Mouse (Mus musculus) ES-E14 (cell line): ENCODE measurements around the gene Sbno2. TPM values are rescaled to one million over a fixed set of nuclear protein-coding genes. Genes with fewer than 3 reads are reported as not detected.

ENCODE experiments used
- DNase-seq: peaks from one replicate; pipeline ENCODE4 v3.0.0-alpha.2; 2013; ENCODE audit warnings: low read depth, low spot score
- H3K27ac ChIP-seq: 2 replicates; pipeline ENCODE4 v1.5.1; 2012; ENCODE audit warnings: low read depth, mild to moderate bottlenecking, low read length, moderate library complexity, mixed read lengths; ENCODE audit not compliant: poor library complexity, insufficient read depth, severe bottlenecking
- H3K36me3 ChIP-seq: 2 replicates; pipeline ENCODE4 v1.6.1; 2012; ENCODE audit warnings: mild to moderate bottlenecking, low read length, moderate library complexity, mixed read lengths; ENCODE audit not compliant: control insufficient read depth, poor library complexity, insufficient read depth, severe bottlenecking
- H3K4me1 ChIP-seq, 2 experiments: fragments of 150-350 bp in 1 of 2; sonication (generic) in 1 of 2; 2 replicates each; pipeline ENCODE4 v1.6.1; 2012; ENCODE audit warnings: low read length in 2 of 2, mild to moderate bottlenecking in 1 of 2, mixed read lengths in 1 of 2; ENCODE audit not compliant: control insufficient read depth in 2 of 2, insufficient read depth in 2 of 2, poor library complexity in 1 of 2
- H3K4me3 ChIP-seq, 2 experiments: fragments of 150-350 bp in 1 of 2; sonication (generic) in 1 of 2; 2 replicates each; pipeline ENCODE4 v1.5.1; 2012; ENCODE audit warnings: low read length in 2 of 2, low read depth in 1 of 2, mild to moderate bottlenecking in 1 of 2, mixed read lengths in 1 of 2; ENCODE audit not compliant: insufficient read depth in 1 of 2, poor library complexity in 1 of 2, severe bottlenecking in 1 of 2
- H3K9ac ChIP-seq: 2 replicates; pipeline ENCODE4 v1.6.1; 2012; ENCODE audit warnings: low read depth, mild to moderate bottlenecking, low read length, mixed read lengths; ENCODE audit not compliant: poor library complexity, insufficient read depth, severe bottlenecking
- H3K9me3 ChIP-seq: fragments of 150-350 bp; sonication (generic); 2 replicates; pipeline ENCODE4 v1.6.1; 2012; ENCODE audit warnings: low read depth, mild to moderate bottlenecking, low read length; ENCODE audit not compliant: control insufficient read depth, insufficient read depth
- CHD2 ChIP-seq: IDR thresholded peaks from 2 replicates; pipeline ENCODE4 v1.6.1; 2014; ENCODE audit warnings: mild to moderate bottlenecking, low read depth, low read length, inconsistent platforms
- HCFC1 ChIP-seq: IDR thresholded peaks from 2 replicates; pipeline ENCODE4 v1.6.1; 2012; ENCODE audit warnings: low read length, inconsistent platforms, borderline replicate concordance; ENCODE audit not compliant: insufficient read depth
- MAFK ChIP-seq: IDR thresholded peaks from 2 replicates; pipeline ENCODE4 v1.6.1; 2014; ENCODE audit warnings: mild to moderate bottlenecking, low read depth, low read length, inconsistent platforms; ENCODE audit not compliant: insufficient read depth
- ZC3H11A ChIP-seq: IDR thresholded peaks from 2 replicates; pipeline ENCODE4 v1.6.1; 2012; ENCODE audit warnings: low read depth, mild to moderate bottlenecking, inconsistent platforms, low read length, borderline replicate concordance
- ZNF384 ChIP-seq: IDR thresholded peaks from 2 replicates; pipeline ENCODE4 v1.6.1; 2012; ENCODE audit warnings: low read depth, low read length, inconsistent platforms
- in situ Hi-C, 2 experiments: fragments of 600-800 bp; cut with MboI; formaldehyde crosslinking; loops; one replicate each; pipeline ENCODE4 v1.15.1; 2025; ENCODE audit warnings: low sequenced_read_pairs in 2 of 2, inconsistent platforms in 1 of 2; ENCODE audit not compliant: unreplicated experiment in 2 of 2
- total RNA-seq: library from RNA; depleted of rRNA; stranded (reverse); fragments of 300-350 nt; gene quantifications from 2 replicates; pipeline ENCODE4 v1.2.3, GENCODE M21; 2012

Gene Sbno2
- total RNA-seq, 1 experiment: 36.6 TPM

DNA sequence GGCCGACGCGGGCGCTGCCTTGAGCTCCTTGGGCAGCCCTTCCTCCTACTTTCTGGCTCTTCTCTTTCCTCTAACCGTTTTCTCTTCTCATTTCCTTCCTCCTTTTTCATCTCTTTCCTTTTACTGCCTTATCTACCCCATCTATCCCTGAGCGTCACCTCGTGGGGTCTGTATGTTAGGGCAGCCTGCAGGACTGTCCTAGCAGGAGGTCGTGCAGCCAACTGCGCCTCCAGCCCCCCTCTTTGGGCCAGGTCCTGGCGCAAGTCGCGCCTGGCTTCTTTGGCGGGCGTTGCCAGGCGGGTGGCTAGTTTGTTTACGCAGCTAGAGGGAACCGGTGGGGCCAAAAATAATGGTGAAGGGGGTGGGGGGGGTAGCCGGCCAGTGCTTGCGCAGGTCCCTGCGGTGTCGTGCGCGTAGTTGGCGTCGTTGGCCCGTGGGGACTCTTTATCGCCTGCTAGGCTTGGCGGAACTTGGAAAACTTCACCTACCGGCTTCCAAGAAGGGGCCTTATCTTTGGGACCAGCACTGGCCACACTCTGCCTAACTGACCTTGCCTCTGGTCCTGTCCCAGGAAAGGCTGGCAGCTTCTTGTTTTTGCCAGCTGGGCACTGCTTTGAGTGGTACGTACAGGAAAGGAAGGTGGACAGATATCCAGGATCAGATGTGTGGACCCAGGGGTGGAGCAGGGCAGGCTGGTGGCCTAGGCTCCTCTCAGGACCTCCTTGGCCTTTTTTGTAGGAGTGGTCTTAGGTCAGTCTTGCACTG, 11.7 kb upstream of the Sbno2 start:
- in situ Hi-C loops: loop anchor here in 1 of 2 experiments (25.0 kb wide), 1 partner anchor 130 kb away; the partner anchor contains the start of genes Abca7, Cnn2 and Tmem259
- H3K4me3 ChIP-seq: peak overlapping the region; percentile 93 to 97
- peaks cover 2 to 12% of the 10 kb centered on the region in 2 experiments; a peak in 1 of 4 replicates for H3K4me1 ChIP-seq
- peak overlapping the region; percentile 95 for H3K9ac ChIP-seq
- DNase-seq: no peak
- TF ChIP-seq ZC3H11A (no peak), HCFC1 (no peak), MAFK (no peak), ZNF384 (no peak), CHD2 (no peak)
- peaks cover 36% of the 10 kb centered on the region for H3K36me3 ChIP-seq
- H3K27ac ChIP-seq: no peak overlapping the region
- H3K9me3 ChIP-seq: no peaks in the 10 kb centered on the region

DNA sequence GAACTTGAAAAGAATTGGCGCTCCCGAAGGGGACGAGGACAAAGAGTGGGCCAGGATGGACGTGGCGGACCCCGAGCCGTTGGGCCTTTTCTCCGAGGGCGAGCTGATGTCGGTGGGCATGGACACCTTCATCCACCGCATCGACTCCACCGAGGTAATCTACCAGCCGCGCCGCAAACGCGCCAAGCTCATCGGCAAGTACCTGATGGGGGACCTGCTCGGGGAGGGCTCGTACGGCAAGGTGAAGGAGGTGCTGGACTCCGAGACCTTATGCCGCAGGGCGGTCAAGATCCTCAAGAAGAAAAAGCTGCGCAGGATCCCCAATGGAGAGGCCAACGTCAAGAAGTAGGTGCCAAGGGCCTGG, 11.2 kb upstream of the Sbno2 start:
- in situ Hi-C loops: loop anchor here in 1 of 2 experiments (25.0 kb wide), 1 partner anchor 129 kb away; the partner anchor contains the start of genes Abca7, Cnn2 and Tmem259
- H3K9ac ChIP-seq: peak overlapping the region; percentile 95
- H3K36me3 ChIP-seq: peaks cover 31% of the 10 kb centered on the region
- TF ChIP-seq ZC3H11A (no peak), ZNF384 (no peak), CHD2 (no peak), HCFC1 (no peak), MAFK (no peak)
- H3K4me3 ChIP-seq: peak overlapping the region; percentile 93 to 97
- peaks cover 2 to 11% of the 10 kb centered on the region in 2 experiments; a peak in 1 of 4 replicates for H3K4me1 ChIP-seq
- DNase-seq: no peak
- no peaks in the 10 kb centered on the region for H3K9me3 ChIP-seq
- no peak overlapping the region for H3K27ac ChIP-seq

DNA sequence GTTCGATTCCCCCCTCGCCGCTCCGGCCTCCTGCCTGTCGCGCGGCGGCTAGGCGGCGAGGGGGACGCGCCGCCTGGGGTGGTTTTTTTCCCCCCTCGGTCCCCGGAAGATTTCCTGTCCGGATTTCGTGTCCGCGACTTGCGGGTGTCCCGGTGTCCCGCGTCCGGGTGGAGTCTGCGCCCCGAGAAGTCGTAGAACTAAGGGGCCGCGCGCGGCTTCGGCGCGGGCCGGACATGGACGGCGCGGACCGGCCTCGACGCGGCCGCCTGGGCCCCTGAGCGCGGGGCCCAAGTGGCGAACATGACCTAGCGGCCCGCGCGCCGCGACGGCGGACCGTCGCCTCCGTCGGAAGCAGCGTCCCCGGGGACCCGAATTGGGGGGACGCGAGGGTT, 10.6 kb upstream of the Sbno2 start:
- no peak for DNase-seq
- Histone ChIP-seq H3K9ac (peak overlapping the region; percentile 95), H3K27ac (peak overlapping the region; percentile 61), H3K9me3 (no peaks in the 10 kb centered on the region), H3K4me3 (peak overlapping the region; percentile 93 to 97), H3K4me1 (peaks cover 2 to 10% of the 10 kb centered on the region in 2 experiments; a peak in 1 of 4 replicates), H3K36me3 (peaks cover 30% of the 10 kb centered on the region)
- in situ Hi-C loops: loop anchor here in 1 of 2 experiments (25.0 kb wide), 1 partner anchor 129 kb away; the partner anchor contains the start of genes Abca7, Cnn2 and Tmem259
- no peak for TF ChIP-seq CHD2

DNA sequence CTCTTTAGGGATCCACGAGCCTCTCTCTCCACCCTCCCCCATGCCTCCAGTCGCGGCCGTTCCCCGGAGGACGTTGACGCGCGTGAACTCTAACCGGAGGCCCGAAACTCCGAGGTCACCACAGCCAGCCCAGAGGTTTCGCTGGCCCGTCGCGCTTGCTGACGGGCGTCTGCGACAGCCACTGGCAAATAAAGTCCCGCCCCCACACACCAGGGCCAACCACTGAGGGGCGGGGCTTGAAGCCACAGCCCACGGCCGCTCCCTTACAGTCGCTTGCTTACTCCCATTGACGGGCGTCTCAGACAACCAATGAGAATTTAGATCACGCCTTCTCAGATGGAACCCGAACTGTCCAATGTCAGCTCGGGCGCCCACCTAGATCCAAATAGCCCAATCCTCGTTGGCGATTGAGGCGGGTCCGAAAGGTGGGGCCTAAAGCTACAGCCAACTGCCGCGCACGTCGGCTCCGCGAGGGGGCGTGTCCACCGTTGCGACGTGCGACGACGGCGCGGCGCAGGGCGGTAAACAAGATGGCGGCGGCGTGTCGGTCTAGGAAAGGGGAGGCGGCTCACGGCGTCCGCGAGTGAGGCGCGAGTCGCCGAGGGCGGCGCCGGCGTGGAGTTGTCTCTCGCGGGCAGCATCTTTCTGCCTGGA, 10.0 kb upstream of the Sbno2 start, which contains the start of gene Stk11:
TSS of gene Stk11 (plus strand) at position 514 of the 654 bp plus-strand sequence.
- Histone ChIP-seq H3K9ac (peak within 1 kb of the TSS; percentile 95), H3K9me3 (no peaks in the 10 kb centered on the region), H3K27ac (peak within 1 kb of the TSS; percentile 61), H3K4me3 (peak within 1 kb of the TSS; percentile 93 to 97), H3K36me3 (peaks cover 25% of the 10 kb centered on the region), H3K4me1 (peaks cover 2 to 10% of the 10 kb centered on the region in 2 experiments; a peak in 1 of 4 replicates)
- TF ChIP-seq ZC3H11A: no peak
- TF ChIP-seq ZNF384: no peak
- no peak for TF ChIP-seq MAFK
- 0 out of 2 replicates have a peak, but pooled peaks have one; percentile 11 for TF ChIP-seq HCFC1
- peak; percentile 85 for TF ChIP-seq CHD2
- DNase-seq: peak; percentile 100
- in situ Hi-C loops: loop anchor here in 1 of 2 experiments (25.0 kb wide), 1 partner anchor 128 kb away; the partner anchor contains the start of genes Abca7, Cnn2 and Tmem259
